Mouse (Mus musculus) spleen, postnatal 14 days (tissue): ENCODE measurements around the gene Secisbp2l.

Source experiments
- DNase-seq, 2 experiments: peaks; one replicate each; pipeline ENCODE4 v3.0.0; 2021 to 2022; ENCODE audit warnings: low spot score in 2 of 2

The Secisbp2l gene

GRCm38 (mm10) chr2:125706510-125706921 is 76.2 kb downstream of the Secisbp2l start:
- no peak for DNase-seq

- DNase-seq, result no peak
Measured at GRCm38 (mm10) chr2:125704907-125705631, 77.6 kb downstream of the Secisbp2l start.

DNA sequence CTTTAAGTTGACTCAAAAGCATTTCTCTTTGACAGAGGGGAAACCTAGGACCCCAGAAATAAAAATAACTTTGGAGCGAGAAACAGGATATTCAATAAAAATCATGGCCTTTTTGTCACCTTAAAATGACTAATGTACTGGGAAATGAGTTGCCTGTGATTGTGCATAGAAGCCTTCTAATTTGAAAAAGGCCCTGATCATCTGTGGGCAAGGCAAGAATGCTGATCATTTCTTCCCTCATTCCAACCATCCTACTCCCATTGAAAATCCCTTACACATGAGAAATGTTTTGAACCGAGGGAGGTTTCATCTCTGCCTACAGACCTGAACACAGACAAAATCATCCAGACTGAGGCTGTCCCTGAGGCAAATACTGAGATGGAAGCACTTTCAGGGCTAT is 79.8 kb downstream of the Secisbp2l start:
- no peak for DNase-seq

DNA sequence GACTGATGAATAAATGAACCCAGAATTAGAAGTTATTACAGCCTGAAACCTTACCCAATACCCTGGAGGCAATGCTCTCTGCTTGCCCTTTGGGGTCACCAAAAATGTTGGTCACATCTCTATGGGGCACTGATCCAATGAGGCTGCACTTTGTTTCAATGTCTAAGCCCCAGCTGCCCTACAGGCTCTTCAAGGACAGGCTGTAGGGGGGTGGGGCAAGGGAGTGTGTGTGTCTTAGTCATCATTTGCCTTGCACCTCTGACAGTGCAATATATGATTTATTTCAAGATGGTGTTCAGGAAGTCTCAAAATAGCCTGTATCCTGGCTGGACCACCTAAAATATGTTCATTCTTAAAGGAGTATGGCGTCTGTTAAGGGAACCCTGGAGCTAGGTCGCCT is 81.1 kb downstream of the Secisbp2l start:
- DNase-seq, result no peak

DNA sequence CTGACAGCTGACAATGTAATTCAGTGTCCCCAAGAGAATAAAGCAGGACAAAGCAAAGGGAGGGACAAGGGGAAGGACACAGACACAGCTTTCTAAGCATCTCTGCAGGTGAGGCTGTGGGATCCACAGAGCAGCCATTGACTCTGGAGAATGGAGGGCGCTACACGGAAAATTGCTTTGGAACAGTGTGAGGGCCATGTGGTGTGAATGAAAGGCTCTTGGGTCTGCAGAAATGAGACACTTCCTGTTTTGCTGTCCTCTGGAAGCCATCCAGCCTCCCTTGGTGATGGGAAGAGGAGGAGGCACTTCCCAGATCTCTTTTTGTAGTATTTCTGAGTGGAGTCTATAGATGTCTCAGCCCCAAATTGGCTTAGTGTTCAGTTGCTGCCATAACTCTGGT is 86.5 kb downstream of the Secisbp2l start:
- DNase-seq, result peak in 1 of 2 experiments; percentile 5

DNA sequence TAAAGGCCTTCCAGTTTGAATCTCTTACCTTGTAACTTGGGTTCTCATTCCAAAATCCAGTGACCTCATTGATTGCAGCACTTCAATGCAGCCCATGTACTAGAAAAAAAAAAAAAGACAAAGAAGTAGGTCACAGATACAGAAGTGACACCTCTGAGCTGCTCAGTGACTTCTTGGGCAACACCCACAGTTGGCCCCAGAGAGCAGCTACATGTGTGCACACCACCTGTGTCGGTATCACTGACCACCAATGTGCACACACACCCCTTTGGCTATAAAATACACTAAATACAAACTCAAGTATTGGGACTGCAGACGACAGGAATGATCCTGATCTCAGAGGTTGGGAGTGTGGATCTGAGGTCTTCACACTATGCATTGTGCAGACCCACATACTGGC is 87.9 kb downstream of the Secisbp2l start:
- no peak for DNase-seq

GRCm38 (mm10) chr2:125692010-125692409 is 90.7 kb downstream of the Secisbp2l start:
- DNase-seq, result no peak
